Mouse (Mus musculus) frontal cortex, adult (tissue): ENCODE results near the gene Kcna2.

ENCODE experiments used
- ATAC-seq: cut with Nextera tagmentation; 2 replicates; pipeline ENCODE4 v1.9.2; 2017; ENCODE audit warnings: mild to moderate bottlenecking, moderate library complexity, mixed read lengths; ENCODE audit not compliant: low TSS enrichment

Gene Kcna2

DNA sequence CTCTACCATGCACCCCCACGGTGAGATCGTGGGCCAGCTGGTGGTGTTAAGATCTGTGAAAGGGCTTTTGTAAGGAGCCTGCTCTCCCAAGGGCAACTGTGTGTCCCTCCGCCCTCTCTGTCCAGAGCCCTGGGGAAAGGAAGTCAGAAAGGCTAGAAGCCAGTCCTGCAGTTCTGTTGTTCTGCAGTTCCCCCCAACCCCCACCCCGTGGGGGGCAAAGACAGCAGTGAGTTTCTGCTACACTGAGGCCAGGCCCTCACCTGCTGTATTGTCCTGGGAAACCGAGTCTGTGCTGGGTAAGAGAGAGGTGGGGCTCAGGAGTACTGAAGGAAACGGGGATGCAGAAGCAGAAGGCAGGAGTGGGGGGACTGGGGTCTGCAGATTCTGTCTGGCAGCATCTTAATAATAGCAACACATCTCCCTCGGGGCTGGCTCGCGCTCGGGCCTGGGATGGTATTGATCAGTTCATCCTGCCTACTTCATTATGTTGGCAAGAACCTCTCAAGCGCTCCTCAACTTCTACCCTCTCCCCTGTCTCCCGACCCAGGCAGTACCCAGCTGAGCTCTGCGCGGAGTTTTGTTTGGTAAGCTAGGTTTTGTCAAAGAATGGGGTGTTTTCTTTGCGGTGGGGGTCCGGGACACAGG, at the start of gene Kcna2:
Kcna2 (plus strand) TSS at position 336 of the 645 bp plus-strand sequence.
- ATAC-seq: peak; percentile 2

- ATAC-seq: no peak
Observed at GRCm38 (mm10) chr3:107061468-107061867, 39.5 kb upstream of the Kcna2 start.

DNA sequence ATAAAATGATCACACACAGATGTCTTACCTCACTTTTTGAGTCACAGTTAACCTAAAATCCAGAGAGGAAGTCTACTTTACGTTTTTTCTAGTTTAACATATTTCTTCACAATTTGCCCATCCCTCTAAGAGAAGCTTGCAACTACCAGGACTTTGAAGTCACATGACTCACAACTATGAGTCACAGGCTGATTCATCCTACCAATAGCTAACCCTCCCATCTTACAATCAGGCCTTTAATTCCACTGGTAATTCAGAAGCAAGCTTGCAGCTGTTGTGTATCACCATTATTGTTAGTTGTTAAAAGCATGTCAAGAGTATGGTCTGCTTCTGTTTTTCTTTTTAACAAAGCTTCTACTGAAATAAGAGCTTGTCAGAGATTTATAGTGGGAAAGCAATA, 38.2 kb upstream of the Kcna2 start:
- peak; percentile 48; the same call in 1 of the 2 replicates for ATAC-seq

DNA sequence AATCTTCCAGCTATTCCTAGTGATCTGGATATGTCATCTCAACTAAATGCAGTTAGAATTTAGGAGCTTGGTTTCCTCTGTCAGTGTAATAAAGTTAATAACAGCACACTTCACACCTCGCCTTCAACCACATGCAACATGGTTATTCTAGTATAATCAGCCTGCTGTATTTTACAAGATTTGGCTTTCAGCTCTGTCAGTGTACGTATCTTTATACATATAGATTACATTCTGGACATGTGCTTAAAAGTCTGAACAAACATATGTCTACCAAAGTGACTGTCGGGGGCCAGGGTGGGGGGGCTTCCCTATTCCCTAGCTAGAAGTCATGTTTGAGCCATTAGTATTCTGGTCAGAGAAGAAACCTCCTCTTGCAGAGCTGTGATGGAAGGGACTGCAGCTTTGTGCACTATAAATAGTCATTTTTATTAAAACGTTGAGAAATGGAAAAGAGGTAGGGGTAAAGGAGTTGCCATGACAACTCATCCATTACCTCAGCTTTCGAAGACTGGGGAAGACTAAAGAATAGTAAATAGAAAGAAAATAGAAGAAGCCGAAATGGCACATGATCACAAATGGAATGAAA, 35.3 kb upstream of the Kcna2 start:
- no peak; the same call in 1 of the 2 replicates for ATAC-seq

- ATAC-seq: peak; percentile 83
Observed at GRCm38 (mm10) chr3:107066165-107066850, 34.6 kb upstream of the Kcna2 start.

- ATAC-seq: 0 out of 2 replicates have a peak, but pooled peaks have one; percentile 44
Observed at GRCm38 (mm10) chr3:107067245-107067644, 33.7 kb upstream of the Kcna2 start.

DNA sequence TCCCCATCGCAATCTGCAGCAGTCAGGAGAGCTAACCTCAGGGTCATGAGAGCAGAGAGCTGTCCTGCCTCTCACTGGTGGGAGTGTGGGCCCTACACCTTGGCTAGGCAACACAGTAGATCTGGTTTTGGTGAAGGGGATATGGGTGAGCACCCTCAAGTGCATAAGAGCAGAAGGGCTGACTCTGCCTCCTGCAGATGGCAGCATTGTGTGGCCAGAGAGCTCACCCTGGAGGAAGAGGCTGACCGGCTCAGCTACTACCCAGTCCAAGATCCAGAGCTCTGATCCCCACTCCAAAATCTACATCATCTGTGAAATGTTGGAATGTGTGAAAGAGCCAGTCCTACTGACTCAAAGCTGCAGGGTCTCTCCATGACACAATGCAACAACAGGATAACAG, 27.1 kb upstream of the Kcna2 start:
- ATAC-seq: no peak

- ATAC-seq: no peak
Observed at GRCm38 (mm10) chr3:107075705-107076104, 25.2 kb upstream of the Kcna2 start.

DNA sequence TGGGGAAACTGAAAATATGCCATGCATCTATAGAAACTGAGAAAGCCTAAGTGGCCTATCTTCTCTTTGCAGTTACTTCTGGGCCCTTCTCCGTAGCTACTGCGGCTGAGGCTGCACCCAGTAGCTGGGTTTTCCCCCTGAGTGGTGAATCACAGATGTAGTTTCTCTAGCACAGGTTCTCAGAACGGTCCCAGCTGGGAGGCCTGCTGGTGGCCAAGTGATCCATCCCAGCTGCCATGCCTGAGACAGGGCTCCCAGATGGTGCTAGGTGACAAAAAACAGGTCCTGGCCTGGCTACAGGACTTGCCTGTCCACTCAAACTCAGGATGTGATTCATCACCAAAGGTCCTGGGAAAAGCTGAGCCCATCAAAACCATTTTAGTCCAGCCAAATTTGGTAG, 24.3 kb upstream of the Kcna2 start:
- no peak for ATAC-seq

DNA sequence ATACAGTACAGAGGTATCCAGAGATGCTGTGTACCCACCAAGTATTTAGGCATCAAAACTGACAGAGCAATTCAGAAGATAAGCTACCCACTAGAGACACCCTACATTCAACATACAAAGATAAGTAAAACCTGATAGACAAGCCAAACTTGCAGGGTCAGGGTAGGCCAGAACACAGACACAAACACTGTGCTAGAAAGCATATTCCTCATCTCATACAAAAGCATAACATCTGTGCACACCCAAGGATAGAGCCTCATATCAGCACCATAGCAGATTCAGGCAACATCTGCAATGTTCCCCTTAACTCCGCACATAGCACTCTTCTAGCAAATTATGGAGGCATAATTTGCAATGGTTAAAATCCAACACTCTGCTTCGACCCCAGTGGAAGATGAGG, 23.8 kb upstream of the Kcna2 start:
- no peak for ATAC-seq

DNA sequence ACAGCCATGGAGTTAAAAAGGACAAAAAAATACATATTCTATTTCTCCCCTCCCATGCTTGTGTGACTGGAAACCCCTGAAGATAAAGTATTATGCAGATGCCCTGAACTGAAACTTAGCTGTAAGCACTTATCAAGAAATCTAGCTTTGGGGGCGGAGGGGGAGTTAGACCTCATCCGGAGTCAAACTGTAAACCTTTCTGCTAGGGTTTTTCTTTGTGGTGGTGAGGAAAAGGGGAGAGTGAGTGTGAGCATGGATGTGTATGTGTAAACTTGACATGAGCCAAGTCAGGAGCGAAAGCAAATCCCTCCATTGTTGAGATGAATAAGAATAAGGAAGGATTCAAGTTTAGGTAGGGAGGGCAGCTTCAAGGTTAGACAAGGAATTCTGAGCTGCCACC, 20.1 kb upstream of the Kcna2 start:
- no peak for ATAC-seq

DNA sequence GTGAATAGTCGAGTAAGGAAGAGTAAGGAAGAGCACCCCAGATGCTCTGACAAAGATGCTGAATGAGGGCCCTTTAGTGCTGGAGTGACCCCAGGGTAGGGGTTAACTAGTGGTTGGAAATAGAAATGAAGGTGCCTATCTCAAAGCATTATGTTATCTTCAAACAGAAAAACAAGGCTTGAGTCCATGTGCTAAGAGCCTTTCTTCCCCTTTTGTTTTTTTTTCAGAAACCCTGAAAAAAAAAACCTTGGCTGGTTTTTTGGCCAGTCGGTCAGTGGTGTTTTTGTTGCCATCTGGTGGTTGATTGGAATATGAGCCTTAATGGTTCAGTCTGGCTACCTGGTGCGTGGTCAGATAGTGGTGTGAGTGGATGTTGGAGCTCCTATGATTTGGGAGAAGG, 19.7 kb upstream of the Kcna2 start:
- ATAC-seq: peak; percentile 76

- no peak for ATAC-seq
Observed at GRCm38 (mm10) chr3:107084586-107084985, 16.4 kb upstream of the Kcna2 start.

DNA sequence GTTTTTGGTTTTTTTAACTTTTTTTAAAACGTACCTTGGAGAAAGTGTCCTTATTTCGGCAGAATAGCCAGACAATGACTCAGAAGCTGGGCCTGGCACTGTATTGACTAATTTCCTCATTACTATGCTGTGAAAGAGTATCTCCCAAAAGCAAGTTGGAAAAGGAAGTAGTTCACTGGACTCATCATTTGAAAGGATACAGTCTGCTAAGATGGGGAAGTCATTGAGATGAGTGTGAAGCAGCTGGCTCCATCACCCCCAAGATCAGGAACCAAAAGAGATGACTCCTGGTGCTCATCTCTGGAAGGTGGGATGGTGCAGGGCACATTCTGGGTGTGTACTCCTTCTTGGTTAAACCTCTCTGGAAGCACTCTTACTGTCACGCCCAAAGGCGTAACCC, 13.5 kb upstream of the Kcna2 start:
- ATAC-seq: no peak

GRCm38 (mm10) chr3:107088820-107089219, 12.1 kb upstream of the Kcna2 start:
- ATAC-seq: peak; percentile 89

GRCm38 (mm10) chr3:107089475-107089874, 11.5 kb upstream of the Kcna2 start:
- ATAC-seq: no peak

DNA sequence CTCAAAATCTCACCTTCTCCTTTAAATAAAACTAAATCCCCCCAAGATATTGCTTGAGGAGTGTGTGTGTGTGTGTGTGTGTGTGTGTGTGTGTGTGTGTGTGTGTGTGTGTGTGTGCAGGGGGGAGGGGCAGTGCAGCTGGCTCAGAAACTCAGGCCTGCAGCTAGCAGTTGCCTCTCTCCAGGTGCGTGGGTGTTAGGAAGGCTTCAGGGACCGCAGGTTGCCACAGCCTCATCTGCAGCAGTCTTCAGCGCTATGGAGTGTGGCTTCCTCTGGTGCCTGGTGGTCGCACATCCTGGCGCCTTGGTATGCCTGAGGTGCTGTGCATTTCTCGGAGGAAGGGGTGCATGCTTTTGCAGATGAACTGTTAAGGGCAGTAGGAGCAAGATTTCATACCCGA, 10.9 kb upstream of the Kcna2 start:
- ATAC-seq: peak; percentile 51

GRCm38 (mm10) chr3:107090403-107091150, 10.4 kb upstream of the Kcna2 start:
- no peak for ATAC-seq

GRCm38 (mm10) chr3:107094028-107094427, 6.9 kb upstream of the Kcna2 start:
- ATAC-seq: peak; percentile 44; the same call in 1 of the 2 replicates

DNA sequence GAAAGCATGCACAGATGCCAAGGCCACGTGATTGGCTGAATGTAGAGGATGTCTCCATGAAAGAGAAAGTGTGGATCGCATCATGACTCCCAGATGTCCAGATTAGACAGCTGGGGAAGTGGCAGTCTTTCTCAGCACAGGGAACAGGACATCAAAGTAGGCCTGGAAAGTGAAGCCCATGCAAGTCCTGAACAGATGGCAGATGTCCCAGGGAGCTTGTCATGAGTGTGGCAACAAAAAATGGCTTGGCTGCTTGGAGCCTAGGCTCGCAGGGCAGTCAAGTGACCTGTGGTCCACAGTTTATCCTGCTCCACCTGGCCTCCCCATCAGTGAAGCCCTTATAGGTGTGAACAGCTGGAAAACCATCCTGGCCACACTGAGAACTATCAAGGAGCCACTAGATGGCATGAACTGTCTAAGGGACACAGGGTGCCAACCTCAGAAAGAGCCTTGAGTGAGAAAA, 4.6 kb upstream of the Kcna2 start:
- no peak for ATAC-seq

DNA sequence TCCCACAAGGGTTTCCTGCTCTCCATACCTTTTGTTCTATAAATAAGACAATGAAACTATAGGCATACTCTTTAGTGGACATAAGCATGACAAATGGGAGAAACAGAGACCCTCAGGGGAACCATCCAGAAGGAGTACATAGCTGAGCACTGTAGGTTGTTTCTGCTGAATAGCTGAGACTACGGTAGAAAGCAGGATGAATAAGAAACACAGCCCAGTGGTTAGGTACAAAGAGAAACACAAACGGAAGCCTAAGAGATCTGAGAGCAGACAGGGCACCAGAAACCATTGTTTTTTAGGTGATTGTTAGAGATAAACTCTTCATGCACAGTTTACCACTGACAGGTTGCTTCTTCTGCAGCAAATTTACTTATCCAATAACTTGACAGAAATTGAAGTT, 1.1 kb upstream of the Kcna2 start:
- no peak for ATAC-seq

DNA sequence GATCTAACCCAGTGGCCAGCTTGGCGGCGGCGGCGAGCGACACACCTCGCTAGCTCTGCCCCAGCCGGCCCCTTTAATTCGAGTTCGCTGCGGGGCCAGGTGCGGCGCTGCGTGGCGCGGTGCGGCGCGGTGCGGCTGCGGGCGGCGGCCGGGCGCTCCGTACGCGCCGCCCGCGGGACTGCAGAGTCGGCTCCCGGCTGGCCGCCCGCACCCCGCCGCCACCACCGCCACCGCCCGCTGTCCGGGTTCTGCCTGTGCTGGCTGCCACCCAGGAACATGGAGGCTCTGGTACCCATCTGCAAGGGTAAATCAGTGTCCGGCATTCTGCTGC, 475 bp downstream of the Kcna2 start:
- ATAC-seq: peak; percentile 32
